Mouse (Mus musculus) spleen, adult 18-20 months (tissue): Measurements from ENCODE around the gene Igf2bp1.
A peak's percentile ranks its signal among the peaks of the same experiment; 100 is the strongest.

Experiments
- DNase-seq, 2 experiments: peaks; one replicate each; pipeline ENCODE4 v3.0.0; 2022; ENCODE audit warnings: mixed read lengths in 2 of 2

Gene Igf2bp1

DNA sequence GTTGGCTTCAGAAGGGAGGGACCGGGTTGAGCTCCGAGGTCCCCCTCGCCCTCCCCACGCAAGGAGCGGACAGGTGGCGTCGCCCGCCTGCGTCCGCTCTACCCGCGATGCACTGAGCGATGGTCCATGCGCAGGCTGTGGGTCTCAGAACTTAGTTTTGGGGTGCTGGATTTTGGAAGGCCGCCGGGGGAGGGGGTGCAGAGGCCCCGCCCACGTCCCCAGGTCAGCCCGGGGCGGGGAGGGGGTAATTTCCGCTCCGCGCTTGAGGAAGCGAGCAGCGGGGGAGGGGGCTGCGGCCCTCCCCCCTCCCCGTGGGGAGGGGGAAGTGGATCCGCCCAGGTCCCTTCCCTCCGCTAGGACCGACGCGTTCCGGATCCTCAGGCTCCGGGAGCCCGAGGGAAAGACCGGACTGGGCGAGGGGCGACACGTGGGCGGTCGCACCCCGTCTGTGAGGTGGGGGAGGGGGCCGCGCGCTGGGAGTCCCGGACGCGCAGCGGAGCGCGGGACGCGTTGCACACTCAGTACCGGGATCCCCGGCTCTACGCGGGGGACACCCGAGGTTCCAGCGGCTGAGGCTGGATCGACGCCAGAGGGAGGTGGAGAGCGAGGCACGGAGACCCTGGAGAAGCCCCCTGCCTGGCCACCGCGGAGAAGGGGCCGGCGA, 1.2 kb upstream of the Igf2bp1 start:
- DNase-seq, result peak in 1 of 2 experiments; percentile 15

DNA sequence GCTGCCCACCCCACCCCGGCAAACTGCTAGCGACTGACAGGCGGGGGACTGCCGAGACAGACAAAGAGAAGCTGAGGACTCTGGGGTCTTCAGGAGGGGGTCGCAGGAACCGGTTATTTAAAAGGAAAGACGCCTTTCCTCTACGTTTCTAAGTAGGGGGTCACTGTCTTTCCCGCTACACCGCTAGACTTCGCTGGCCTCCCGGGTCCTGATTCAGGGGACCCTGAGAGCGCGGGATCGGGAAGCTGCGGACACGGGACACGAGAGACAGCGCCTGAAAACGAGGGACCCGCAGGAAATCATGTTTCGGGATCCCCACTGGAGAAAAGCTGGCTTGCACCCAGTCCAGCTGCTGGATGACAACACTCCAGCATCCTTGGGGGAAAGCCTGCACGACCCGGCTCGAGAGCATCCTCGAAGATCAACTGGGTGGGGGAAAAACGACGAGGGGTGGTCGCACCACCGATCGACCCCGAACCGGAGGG, 669 bp upstream of the Igf2bp1 start:
- no peak for DNase-seq

DNA sequence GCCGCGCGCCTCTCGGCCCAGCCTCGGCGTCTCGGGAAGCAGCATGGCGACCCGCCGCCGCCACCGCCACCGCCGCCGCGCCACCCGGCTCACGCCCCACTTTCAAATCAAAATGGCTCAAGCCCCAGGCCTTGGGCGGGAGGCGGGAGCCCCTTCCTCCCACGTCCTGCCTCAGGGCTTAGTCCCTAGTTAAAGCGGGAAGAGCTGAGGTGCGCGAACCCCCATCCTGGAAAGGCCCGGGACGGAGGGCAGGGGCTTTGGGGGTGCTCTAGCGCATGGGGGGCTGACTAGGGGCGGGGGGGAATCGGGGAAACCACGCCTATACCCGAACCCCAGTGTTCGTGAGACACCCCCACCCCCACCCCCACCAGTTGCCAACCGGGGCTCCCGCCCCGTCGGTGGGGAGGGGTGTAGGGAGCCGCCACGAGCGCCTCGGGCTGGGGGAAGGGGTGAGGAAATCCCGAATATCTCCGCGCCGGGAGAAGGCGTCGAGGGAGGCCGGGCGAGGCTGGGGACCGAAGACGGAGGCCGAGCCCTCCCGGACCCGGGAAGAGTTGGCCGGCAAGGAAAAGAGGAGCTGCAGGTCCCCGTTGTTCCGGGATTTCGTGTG, 842 bp downstream of the Igf2bp1 start:
- DNase-seq, result peak in 1 of 2 experiments; percentile 22

DNA sequence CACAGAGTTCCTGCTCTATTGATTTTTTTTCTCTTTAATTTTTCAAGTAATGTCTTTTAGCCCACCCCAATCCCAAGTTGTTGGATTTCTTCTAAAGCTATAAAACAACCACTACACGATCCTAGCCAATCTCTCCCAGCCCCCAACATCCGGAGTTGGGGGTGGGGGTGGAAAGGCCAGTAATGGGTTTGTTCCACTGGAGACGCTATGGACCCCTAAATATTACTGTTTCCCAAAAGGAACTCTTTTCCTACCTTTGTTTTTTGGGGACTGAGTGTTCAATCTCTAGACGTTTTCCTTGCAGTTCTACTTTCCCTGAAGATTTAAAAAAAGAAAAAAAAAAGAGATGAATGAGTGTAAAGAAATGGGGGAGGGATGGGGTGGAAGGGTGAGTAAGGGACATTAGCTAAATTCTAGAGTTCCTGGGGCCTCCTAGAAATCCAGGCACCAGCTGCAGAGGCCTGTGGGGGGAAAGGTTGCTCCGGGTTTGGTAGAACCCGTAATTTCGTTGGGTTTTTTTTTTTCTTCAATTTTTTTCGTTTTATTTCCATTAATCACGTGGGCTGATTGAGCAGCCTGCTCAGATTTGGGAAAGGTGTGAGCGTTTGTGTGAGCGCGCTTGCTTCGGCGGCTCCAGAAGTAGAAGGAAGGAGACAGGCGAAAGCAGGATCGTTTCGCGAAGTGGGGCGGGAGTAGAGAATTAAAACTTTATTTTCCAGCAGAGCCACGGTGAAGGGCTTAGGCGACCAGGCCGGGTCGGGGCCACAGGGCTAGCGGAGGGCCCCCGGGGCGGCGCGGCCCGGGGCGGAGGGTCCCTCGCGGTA, 1.6 kb downstream of the Igf2bp1 start:
- DNase-seq, result no peak

DNA sequence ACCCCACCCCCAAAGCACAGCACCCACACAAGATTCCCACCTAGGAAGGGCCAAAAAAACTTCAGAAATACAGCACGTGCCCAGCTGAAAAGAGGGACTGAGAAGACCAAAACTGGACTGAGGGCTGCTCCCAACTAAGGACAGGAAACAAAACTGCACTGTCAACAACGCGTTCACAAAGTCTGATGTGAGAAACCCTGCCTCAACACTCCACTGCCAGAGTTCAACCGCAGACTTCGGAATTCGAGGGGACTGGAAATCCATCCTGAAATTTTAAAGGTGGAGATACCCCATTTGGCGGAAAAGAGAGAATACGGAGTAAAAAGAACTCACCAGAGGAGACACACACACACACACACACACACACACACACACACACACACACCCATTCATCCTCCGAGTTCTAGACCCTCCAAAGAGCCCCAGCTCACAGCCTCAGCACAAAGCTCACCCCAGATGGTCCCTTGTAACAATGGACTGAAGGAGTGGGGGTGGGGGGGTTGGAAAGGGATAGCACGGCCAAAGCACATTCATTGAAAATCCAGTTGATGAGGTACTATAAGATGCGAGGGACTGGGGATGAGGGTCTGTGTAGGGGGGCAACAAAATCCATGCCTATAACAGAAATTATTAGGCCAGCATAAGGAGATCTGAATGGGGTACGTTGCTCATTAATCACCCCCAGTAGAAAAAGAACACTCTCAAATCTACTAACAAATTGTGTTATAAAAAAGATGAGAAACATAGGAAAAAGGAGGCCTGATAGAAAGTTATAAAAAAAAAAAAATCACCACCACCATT, 2.4 kb downstream of the Igf2bp1 start:
- no peak for DNase-seq

DNA sequence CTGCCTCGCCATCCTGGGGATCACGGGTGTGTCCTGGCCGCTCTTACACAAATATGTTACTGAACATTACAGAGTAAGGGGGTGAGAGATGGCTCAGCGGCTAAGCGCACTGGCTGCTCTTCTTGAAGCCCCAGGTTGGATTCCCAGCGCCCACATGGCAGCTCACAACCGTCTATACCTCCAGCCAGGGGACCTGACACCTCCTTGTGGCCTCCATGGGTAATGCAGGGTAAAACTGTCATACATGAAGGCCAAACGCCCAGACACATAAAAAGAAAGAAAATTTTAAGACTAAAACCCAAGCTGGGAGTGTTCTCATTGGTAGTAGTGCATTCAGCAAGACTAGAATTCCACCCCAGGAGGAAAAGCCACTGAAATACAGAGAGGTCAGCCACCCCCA, 11.6 kb downstream of the Igf2bp1 start:
- DNase-seq, result no peak

DNA sequence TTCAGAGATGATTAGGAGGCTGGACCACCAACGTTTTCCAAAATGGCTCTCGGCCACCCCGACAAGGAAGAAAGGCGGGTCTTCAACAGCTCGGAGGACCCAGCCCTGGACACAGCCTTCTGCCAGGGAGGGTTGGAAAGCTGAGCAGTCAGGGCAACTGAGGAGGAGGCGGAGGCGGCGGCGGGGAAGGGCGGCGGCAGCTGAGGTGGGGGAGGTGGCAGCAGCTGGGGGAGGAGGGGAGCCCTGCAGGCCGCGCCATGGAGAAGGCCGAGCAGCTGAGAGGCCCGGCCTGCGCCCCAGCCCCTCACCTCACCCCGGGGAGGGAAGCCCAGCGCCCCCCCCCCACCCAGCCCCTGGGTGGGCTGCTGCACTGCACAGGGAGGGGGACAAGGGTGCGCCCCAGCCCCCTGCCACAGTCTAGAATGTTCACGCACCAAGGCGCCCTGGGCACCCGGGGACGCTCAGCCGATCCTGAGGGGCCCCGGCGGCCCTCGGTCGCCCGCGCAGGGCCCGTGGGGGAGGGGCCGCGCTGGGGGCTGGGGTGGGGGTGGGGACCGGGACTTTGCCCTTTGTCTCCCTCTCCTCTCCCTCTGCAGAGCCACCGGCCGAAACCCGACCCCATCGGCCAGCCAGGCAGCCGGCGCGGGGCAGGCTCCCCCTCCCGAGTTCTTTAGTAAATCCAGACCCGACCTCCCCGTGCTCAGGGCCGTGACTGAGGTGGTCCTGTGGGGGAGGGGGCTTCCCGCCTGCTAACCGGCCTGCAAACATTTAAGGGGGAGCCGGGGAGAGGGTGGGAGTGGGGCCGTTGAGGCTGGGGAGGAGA, 14.6 kb downstream of the Igf2bp1 start:
- no peak for DNase-seq

DNA sequence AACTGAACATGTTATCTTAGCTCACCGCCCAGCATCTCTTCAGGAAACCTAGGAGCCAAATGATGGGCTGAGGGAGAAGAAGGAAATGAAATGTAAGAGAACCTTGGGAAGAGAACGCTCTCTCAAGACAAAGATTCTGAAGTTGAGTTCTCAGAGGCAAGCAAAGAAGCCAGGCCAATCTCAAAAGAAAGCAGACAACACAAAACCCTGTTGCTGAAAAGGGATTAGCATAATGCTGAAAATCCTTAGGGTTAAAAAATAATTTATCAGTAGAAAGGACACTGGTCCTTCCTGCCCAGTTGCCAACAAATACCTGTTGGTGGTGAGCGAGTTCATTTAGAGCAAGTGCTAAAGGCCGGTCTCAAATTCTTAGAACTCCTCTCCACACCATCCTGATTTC, 15.3 kb downstream of the Igf2bp1 start:
- no peak for DNase-seq

DNA sequence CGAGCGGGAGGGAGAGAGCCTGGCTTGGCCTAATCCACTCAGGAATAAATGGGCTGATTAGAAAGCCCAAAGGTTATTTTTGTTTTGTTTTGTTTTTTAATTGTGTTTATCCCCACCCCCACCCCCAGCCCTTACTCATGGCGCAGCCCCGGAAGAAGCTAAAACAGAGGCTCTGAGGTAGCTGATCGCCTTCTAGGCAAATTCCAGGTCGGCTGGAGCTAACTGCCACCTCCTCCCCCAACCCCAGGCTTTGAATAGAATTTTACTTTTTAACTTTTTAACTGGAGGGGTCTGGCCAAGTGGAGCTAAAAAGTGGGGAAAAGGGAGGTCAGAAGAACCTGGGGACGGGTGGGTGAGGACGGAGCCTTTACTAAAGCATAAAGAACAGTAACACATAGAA, 15.9 kb downstream of the Igf2bp1 start:
- no peak for DNase-seq

DNA sequence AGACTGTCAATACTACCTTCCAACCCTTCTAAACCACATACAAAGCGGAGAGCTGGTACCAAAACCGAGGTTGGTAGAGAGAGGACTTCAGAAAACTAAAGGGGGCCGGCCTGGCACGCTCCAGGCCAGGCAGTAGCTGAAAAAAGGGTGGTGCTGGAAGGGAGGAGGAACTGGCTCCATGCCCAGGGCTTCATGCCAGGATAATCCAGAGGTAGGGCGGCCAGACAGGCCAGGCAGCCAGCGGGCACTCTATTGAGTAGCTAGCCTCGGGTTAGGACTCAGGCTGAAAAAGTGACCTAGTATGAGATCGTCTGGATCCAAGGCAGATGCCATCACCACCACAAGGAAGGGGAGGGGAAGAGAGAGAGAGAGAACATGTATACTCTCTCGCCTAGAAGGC, 17.2 kb downstream of the Igf2bp1 start:
- DNase-seq, result no peak

DNA sequence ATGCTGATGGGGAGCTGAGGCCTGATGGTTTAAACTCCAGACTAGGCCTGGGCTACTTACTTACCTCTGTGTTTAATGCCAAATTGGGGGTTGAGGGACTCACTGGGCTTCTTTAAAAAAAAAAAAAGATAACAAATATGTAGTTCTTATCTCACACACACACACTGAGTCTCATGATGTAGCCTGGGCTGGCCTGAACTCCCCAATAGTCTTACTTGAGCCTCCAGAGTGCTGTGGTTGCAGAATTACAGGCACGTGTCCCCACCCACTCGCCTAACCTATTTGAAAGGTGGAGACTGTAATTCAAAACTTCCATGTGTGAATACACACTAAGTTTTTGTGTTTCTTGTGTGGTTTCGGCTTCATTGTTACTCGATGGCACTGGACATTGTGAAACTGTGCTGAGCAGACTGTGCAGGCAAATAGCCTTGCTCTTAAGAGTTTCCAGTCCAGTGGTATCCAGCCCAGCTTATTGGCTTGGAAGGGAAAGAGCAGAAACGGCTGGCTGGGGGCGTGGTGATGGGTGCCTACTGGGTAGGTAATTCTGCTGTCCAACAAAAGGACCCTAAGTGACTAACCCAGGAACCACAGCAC, 17.8 kb downstream of the Igf2bp1 start:
- no peak for DNase-seq

DNA sequence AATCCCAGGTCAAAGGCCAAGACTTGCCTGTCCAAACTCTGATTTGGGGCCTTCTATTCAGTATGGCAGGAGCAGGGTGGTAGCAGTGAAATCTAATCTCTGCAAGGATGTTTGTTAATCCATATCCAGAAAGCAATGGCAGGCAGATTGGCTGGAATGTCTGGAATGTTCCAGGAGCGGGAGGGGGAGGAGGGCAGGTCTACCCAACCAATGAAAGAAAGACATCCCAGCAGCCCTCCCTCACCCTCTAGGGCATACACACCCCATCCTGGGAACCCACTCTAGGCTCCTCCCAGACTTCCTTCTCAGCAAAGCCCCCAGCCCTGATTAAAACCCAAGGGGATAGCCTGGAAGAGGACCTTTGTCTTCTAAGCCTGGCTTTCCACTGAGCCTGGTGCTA, 23.3 kb downstream of the Igf2bp1 start:
- DNase-seq, result no peak

DNA sequence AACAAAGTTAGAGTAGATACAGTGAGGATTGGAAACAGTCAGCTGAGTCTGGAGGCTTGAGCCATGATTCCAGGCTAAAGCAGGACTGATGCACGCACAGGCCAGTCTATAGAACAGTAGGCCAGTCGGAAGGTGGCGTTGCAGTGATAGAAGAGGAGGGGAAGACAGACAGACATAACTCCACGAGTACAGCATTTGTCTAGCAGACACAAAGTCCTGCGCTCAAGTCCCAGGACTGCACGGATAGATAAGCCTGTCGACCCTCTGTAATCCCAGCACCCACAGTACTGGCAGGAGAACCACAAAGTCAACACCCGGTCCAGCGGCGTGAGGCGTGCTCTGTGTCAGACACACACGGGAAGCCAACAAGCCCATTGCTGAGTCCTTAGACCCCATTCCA, 23.9 kb downstream of the Igf2bp1 start:
- no peak for DNase-seq

DNA sequence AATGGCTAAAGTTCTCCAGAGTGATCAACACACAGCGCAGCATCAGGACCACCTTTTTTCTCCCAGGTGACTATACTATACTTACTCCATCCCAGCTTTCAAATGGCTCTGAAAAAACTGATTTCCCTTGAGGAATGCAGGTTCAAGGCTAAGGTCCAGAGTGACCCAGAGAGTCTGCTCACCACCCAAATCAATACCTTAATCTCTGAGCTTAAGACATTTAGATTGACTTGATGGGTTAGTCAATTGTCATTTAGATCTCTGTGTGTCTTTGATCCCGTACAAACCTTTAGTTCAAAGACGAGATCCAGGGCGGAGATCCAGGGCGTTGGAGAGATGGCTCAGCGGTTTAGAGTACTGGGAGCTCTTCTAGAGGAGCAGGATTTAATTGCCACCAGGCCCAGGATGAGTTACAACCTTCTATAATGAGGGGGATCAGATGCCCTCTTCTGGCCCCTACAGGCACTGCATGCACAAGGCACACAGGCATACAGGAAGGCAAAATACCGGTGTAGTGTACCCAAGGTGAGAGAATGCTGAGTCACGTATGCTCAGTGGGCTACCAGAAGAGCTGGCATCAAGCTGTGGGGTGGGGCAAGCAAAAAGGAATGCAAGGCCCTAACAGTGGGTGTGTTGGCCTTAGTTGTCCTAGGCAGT, 24.9 kb downstream of the Igf2bp1 start:
- peak in 1 of 2 experiments; percentile 34 for DNase-seq

DNA sequence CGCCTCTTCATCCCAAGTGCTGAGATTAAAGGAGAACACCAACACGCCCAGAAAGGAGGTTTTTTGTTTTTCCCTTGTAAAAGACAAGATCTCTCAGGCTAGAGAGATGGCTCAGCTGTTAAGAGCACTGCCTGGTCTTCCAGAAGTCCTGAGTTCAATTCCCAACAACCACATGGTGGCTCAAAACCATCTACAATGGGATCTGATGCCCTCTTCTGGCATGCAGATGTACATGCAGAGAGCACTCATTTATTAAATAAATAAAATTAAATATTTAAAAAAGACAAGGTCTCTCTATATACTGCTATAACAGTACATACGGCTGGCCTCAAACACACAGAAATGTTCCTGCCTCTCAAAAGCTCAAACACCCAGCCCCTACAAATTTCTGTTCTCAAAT, 27.3 kb downstream of the Igf2bp1 start:
- DNase-seq, result no peak

DNA sequence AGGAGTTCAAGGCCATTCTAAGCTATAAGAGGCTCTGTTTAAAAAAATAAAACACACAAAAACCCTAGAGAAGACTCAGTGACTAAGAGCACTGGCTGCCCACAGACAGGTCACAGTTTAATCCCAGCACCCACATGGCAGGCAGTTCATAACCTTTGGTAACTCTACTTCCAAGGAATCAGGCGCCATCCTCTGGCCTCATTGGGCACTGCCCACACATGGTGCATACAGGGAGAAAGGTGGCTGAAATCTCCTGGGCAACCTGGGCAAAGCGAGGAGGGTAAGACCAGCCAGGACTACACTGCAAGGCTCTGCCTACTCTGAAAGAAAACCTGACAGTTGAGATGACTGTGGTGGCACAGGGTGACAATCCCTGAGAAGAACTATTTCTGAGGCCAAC, 29.4 kb downstream of the Igf2bp1 start:
- DNase-seq, result no peak

DNA sequence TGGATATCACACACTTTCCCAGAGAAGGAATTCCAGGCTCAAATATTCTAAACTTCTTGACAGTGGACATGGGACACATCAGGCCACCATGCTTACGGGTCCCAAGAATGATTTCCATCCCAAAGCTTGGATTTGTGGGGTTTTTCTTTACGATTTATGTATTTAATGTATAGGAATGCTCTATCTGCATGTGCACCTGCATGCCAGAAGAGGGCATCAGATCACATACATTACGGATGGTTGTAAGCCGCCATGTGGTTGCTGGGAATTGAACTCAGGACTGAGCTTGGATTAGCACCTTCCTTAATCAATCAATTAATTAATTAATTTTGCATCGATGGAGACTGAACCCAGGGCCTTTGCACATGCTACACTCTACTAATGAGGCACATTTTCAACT, 30.0 kb downstream of the Igf2bp1 start:
- DNase-seq, result no peak

DNA sequence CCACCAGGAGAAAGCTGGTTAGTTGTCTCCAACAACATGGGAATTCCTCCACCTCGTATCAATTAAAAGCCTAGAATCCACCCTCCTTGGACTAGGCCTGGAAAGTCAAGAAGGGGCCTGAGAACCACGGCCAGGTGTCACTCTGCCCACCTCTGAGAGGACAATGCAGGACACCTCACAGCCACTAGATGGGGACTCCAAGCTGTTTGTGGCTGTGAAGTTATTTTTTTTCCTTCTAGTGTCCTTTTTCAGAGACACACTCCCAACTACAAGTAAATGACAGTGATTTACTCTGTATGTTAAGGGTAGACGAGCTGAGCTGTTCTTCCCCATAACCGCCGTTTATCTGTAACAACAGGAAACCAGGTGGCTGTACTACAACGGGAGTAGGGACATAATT, 32.6 kb downstream of the Igf2bp1 start:
- DNase-seq, result no peak

DNA sequence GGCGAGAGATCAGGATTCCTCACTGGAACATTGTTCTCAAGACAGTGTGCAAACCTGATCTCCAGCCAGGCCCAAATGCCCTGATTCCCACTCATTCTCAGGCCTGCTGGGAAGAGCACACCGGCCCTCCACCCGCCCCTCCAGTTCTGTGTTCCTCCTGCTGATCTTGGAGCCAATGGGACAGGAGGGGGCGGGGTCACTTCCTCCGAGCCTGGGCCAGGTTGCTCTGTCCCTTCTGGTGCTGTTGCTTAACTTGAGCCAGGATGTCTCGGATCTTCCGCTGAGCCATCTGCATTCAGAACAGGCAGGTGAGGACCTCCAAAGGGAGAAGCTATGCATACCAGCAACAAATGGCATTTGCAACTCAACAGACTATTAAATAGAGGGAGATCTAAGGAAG, 42.4 kb downstream of the Igf2bp1 start:
- no peak for DNase-seq

DNA sequence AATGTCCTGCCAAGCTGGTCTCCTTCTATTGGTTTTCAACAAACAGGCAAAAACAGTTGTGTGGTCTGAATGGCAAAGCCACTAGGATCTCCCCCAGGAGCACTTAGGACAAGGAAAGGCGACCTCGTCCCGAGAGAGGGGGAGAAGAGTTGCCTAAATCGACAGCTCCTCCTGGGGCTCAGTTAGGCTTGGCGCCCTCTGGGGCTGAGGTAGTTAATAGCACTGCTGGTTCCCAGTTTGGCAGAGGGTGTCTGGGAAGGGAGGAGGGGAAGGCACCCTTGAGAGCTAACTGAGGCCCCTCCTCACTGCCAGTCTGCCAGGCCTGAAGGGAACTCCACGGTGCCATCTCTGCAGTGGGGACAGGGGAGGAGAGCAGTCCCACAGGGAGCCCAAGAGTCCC, 46.6 kb downstream of the Igf2bp1 start:
- DNase-seq, result no peak

DNA sequence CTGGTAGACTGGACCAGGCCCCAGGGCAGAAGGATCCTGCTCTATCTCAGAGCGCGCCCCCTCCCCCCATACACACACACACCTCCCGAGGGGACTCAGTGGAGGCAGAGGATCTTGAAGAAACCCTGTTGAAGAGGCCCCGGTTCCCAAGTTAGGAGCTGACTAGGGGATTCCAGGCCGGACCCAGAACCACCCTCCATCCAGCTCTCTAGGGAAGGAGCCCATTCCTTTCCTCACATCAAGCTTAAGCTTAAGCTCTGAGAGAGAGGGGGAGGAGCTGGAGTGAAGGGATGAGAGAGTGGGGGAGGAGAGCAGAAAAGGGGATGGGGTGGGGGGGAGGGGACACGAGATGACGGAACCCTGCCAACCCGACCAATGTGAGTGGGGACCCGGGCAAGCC, 47.5 kb downstream of the Igf2bp1 start:
- DNase-seq, result no peak
